8 mouse cellular contexts compared by ENCODE assay signal in genomic region chr7:30336384-30336783, GRCm38 (mm10). TPM values are rescaled to one million over a fixed set of nuclear protein-coding genes. Genes with fewer than 3 reads are reported as not detected.
DNase-seq lines count a peak whose midpoint lies in the region; ATAC-seq and TF ChIP-seq lines count a peak whose summit lies in the region.

No protein-coding gene starts in this region.

- no peaks in the 10 kb centered on the region for H3K27me3 ChIP-seq in forebrain, postnatal 0 days (ENCODE audit: insufficient read depth, low read length)
- H3K27me3 ChIP-seq in hindbrain, embryonic 12.5 days: peaks cover 29% of the 10 kb centered on the region

- peak overlapping the region; percentile 31 for H3K4me2 ChIP-seq in forebrain, postnatal 0 days (ENCODE audit: low read depth)
- no peak overlapping the region for H3K4me2 ChIP-seq in hindbrain, embryonic 12.5 days (replicated peaks)

- H3K36me3 ChIP-seq in forebrain, postnatal 0 days (ENCODE audit: insufficient read depth): no peaks in the 10 kb centered on the region
- no peaks in the 10 kb centered on the region for H3K36me3 ChIP-seq in hindbrain, embryonic 12.5 days

- H3K9me3 ChIP-seq in forebrain, postnatal 0 days (ENCODE audit: low read length): no peaks in the 10 kb centered on the region
- no peaks in the 10 kb centered on the region for H3K9me3 ChIP-seq in hindbrain, embryonic 12.5 days (replicated peaks)

- no peak overlapping the region for H3K4me3 ChIP-seq in forebrain, postnatal 0 days (ENCODE audit: low read depth, low read length)
- H3K4me3 ChIP-seq in hindbrain, embryonic 12.5 days: no peak overlapping the region

- 2% methylated on average over 9 of the region's 9 CpGs for WGBS in forebrain, postnatal 0 days
- WGBS in hindbrain, embryonic 12.5 days: 3% methylated on average over 9 of the region's 9 CpGs

- H3K9ac ChIP-seq in forebrain, postnatal 0 days: 0 out of 2 replicates have a peak overlapping the region, but pooled peaks have one; percentile 1
- H3K9ac ChIP-seq in hindbrain, embryonic 12.5 days: no peak overlapping the region

- DNase-seq in T-cell, adult 2 months (ENCODE audit: low spot score): peak; percentile 65
- peak; percentile 89 for DNase-seq in cerebellum, adult 11-12 months
- peak; percentile 99 for DNase-seq in forebrain, postnatal 0 days
- DNase-seq in layer of hippocampus, postnatal 36 days: peak; percentile 82 to 85
- peak; percentile 97 for DNase-seq in right cerebral cortex, postnatal 4 days

- ATAC-seq in forebrain, postnatal 0 days: peak; percentile 45
- peak; percentile 23; the same call in 1 of the 2 replicates for ATAC-seq in hindbrain, embryonic 12.5 days (ENCODE audit: low FRiP score)
- peak; percentile 62 for ATAC-seq in megakaryocyte-erythroid progenitor cell, adult 5-6 weeks (replicated peaks; ENCODE audit: low FRiP score, low TSS enrichment, poor library complexity, severe bottlenecking)
- ATAC-seq in erythroid progenitor cell, adult 5-6 weeks (replicated peaks; ENCODE audit: low FRiP score, poor library complexity, severe bottlenecking): no peak

- TF ChIP-seq CTCF in forebrain, postnatal 0 days (IDR thresholded peaks at IDR 0.05; ENCODE audit: low read depth): peak; percentile 100

- peaks cover 7% of the 10 kb centered on the region for H3K4me1 ChIP-seq in forebrain, postnatal 0 days (ENCODE audit: insufficient read depth)
- H3K4me1 ChIP-seq in hindbrain, embryonic 12.5 days: peaks cover 9% of the 10 kb centered on the region

- 0 out of 2 replicates have a peak overlapping the region, but pooled peaks have one; percentile 3 for H3K27ac ChIP-seq in forebrain, postnatal 0 days (ENCODE audit: low read depth, low read length)
- H3K27ac ChIP-seq in hindbrain, embryonic 12.5 days: no peak overlapping the region

RNA-seq across cellular contexts. Expression of gene Sdhaf1, which starts 12.7 kb away (rescaled TPM):
- 9.8 and 14.6 TPM in 2 replicates for total RNA-seq in forebrain, postnatal 0 days (2014; rRNA removed)
- polyA plus RNA-seq in forebrain, postnatal 0 days (2015; fragmentation: Nextera tagmentation; extraction: Ambion mirVana): 18.4 and 20.7 TPM in 2 replicates
- 22.3 and 23.4 TPM in 2 replicates for polyA plus RNA-seq in hindbrain, embryonic 12.5 days (2016; fragmentation: Nextera tagmentation; extraction: Ambion mirVana)
- total RNA-seq in layer of hippocampus, postnatal 36 days (2021): 1 to 10 TPM; 6.6 to 7.4 TPM
- 7.3 and 9.2 TPM in 2 replicates for total RNA-seq in megakaryocyte-erythroid progenitor cell, adult 5-6 weeks (2014; fragmentation: Nextera tagmentation)
- total RNA-seq in megakaryocyte-erythroid progenitor cell, adult 5-6 weeks (2017): 7.9 and 8.9 TPM in 2 replicates
- 2.5 TPM in 1 of 2 replicates, not detected in the other for total RNA-seq in erythroid progenitor cell, adult 5-6 weeks (2015; ENCODE audit: low replicate concordance)
- 0.45 and 0.64 TPM in 2 replicates for total RNA-seq in erythroid progenitor cell, adult 5-6 weeks (2017; ENCODE audit: low replicate concordance)

RNA-seq across cellular contexts. Expression of gene E130208F15Rik, which starts 14.8 kb away (rescaled TPM):
- 0.52 TPM in 1 of 2 replicates, not detected in the other for total RNA-seq in forebrain, postnatal 0 days (2014; rRNA removed)
- 0.31 TPM in 1 of 2 replicates, not detected in the other for polyA plus RNA-seq in forebrain, postnatal 0 days (2015; fragmentation: Nextera tagmentation; extraction: Ambion mirVana)
- 0.33 and 0.49 TPM in 2 replicates for polyA plus RNA-seq in hindbrain, embryonic 12.5 days (2016; fragmentation: Nextera tagmentation; extraction: Ambion mirVana)
- total RNA-seq in layer of hippocampus, postnatal 36 days (2021): under 1 TPM; 0.28 to 0.40 TPM
- total RNA-seq in megakaryocyte-erythroid progenitor cell, adult 5-6 weeks (2014; fragmentation: Nextera tagmentation): not detected in 2 replicates
- 3.4 TPM in 1 of 2 replicates, not detected in the other for total RNA-seq in megakaryocyte-erythroid progenitor cell, adult 5-6 weeks (2017)
- not detected in 2 replicates for total RNA-seq in erythroid progenitor cell, adult 5-6 weeks (2015; ENCODE audit: low replicate concordance)
- total RNA-seq in erythroid progenitor cell, adult 5-6 weeks (2017; ENCODE audit: low replicate concordance): 0.39 TPM in 1 of 2 replicates, not detected in the other

RNA-seq across cellular contexts. Expression of gene Syne4, which starts 21.8 kb away (rescaled TPM):
- 5.2 and 6.5 TPM in 2 replicates for total RNA-seq in forebrain, postnatal 0 days (2014; rRNA removed)
- 1.8 and 4.5 TPM in 2 replicates for polyA plus RNA-seq in forebrain, postnatal 0 days (2015; fragmentation: Nextera tagmentation; extraction: Ambion mirVana)
- 36.9 and 39.2 TPM in 2 replicates for polyA plus RNA-seq in hindbrain, embryonic 12.5 days (2016; fragmentation: Nextera tagmentation; extraction: Ambion mirVana)
- 10 to 100 TPM; 10.5 to 12.7 TPM for total RNA-seq in layer of hippocampus, postnatal 36 days (2021)
- total RNA-seq in megakaryocyte-erythroid progenitor cell, adult 5-6 weeks (2014; fragmentation: Nextera tagmentation): 2.9 TPM in 1 of 2 replicates, not detected in the other
- total RNA-seq in megakaryocyte-erythroid progenitor cell, adult 5-6 weeks (2017): not detected in 2 replicates
- not detected in 2 replicates for total RNA-seq in erythroid progenitor cell, adult 5-6 weeks (2015; ENCODE audit: low replicate concordance)
- not detected in 2 replicates for total RNA-seq in erythroid progenitor cell, adult 5-6 weeks (2017; ENCODE audit: low replicate concordance)

RNA-seq across cellular contexts. Expression of gene Lrfn3, which starts 26.2 kb away (rescaled TPM):
- 25.2 and 28.0 TPM in 2 replicates for total RNA-seq in forebrain, postnatal 0 days (2014; rRNA removed)
- 16.4 and 20.3 TPM in 2 replicates for polyA plus RNA-seq in forebrain, postnatal 0 days (2015; fragmentation: Nextera tagmentation; extraction: Ambion mirVana)
- polyA plus RNA-seq in hindbrain, embryonic 12.5 days (2016; fragmentation: Nextera tagmentation; extraction: Ambion mirVana): 9.3 and 10.1 TPM in 2 replicates
- 10 to 100 TPM; 29.3 to 30.7 TPM for total RNA-seq in layer of hippocampus, postnatal 36 days (2021)
- not detected in 2 replicates for total RNA-seq in megakaryocyte-erythroid progenitor cell, adult 5-6 weeks (2014; fragmentation: Nextera tagmentation)
- not detected in 2 replicates for total RNA-seq in megakaryocyte-erythroid progenitor cell, adult 5-6 weeks (2017)
- total RNA-seq in erythroid progenitor cell, adult 5-6 weeks (2015; ENCODE audit: low replicate concordance): not detected in 2 replicates
- not detected in 2 replicates for total RNA-seq in erythroid progenitor cell, adult 5-6 weeks (2017; ENCODE audit: low replicate concordance)

RNA-seq across cellular contexts. Expression of gene Alkbh6, which starts 27.9 kb away (rescaled TPM):
- 70.5 and 74.1 TPM in 2 replicates for total RNA-seq in forebrain, postnatal 0 days (2014; rRNA removed)
- polyA plus RNA-seq in forebrain, postnatal 0 days (2015; fragmentation: Nextera tagmentation; extraction: Ambion mirVana): 117 and 127 TPM in 2 replicates
- polyA plus RNA-seq in hindbrain, embryonic 12.5 days (2016; fragmentation: Nextera tagmentation; extraction: Ambion mirVana): 87.1 and 93.5 TPM in 2 replicates
- total RNA-seq in layer of hippocampus, postnatal 36 days (2021): 10 to 100 TPM; 54.2 to 57.2 TPM
- total RNA-seq in megakaryocyte-erythroid progenitor cell, adult 5-6 weeks (2014; fragmentation: Nextera tagmentation): 12.7 and 35.5 TPM in 2 replicates
- 26.5 and 28.8 TPM in 2 replicates for total RNA-seq in megakaryocyte-erythroid progenitor cell, adult 5-6 weeks (2017)
- total RNA-seq in erythroid progenitor cell, adult 5-6 weeks (2015; ENCODE audit: low replicate concordance): 2.5 and 11.3 TPM in 2 replicates
- 4.2 TPM in 1 of 2 replicates, not detected in the other for total RNA-seq in erythroid progenitor cell, adult 5-6 weeks (2017; ENCODE audit: low replicate concordance)
